Mouse (Mus musculus): ENCODE results near the gene Atrnl1. TPM values are rescaled to one million over a fixed set of nuclear protein-coding genes. Genes with fewer than 3 reads are reported as not detected.

The Atrnl1 gene
- total RNA-seq, 2 experiments from 2014 or later = 62.6 to 67.3 TPM

DNA sequence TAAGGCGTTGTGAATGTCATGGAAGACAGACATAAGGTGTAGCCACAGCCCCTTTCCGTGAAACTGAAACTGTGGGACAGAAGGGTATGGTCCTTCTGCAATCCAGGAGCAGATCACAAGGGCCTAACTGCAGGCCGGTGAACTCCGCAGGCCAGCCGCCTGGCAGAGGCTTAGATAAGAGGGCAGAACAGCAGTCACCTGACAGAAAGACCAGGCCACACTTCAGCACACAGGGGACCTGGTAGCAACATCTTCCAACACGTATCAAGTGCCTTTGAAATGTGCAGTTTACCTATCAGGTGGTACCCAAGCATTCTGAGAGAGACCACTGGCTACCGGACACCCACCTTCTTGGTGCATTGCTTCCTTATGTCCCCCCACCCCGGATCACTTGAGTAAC, 451.1 kb downstream of the Atrnl1 start:
- DNase-seq (ENCODE audit: extremely low spot score in 1 of 2, low spot score in 1 of 2) = no peak

DNA sequence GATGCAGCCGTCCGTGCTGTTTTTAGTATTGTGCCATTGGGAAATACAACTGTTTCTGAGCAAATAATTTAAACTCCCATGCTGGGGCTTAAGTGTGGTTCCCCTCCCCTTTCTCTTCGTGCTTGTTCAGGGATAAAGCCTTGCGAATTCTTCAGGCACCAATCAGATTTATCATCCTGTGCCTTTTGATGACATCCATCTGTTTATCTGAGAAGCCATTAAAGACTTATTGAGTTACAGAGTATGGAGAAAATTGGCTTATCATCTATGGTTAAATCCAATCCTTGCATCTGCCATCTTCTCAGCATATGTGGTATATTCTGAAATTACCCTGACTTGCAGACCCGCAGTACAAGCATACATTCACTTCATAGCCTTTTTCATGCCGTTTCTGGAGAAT, 452.7 kb downstream of the Atrnl1 start:
- DNase-seq (ENCODE audit: extremely low spot score in 1 of 2, low spot score in 1 of 2) = no peak

DNA sequence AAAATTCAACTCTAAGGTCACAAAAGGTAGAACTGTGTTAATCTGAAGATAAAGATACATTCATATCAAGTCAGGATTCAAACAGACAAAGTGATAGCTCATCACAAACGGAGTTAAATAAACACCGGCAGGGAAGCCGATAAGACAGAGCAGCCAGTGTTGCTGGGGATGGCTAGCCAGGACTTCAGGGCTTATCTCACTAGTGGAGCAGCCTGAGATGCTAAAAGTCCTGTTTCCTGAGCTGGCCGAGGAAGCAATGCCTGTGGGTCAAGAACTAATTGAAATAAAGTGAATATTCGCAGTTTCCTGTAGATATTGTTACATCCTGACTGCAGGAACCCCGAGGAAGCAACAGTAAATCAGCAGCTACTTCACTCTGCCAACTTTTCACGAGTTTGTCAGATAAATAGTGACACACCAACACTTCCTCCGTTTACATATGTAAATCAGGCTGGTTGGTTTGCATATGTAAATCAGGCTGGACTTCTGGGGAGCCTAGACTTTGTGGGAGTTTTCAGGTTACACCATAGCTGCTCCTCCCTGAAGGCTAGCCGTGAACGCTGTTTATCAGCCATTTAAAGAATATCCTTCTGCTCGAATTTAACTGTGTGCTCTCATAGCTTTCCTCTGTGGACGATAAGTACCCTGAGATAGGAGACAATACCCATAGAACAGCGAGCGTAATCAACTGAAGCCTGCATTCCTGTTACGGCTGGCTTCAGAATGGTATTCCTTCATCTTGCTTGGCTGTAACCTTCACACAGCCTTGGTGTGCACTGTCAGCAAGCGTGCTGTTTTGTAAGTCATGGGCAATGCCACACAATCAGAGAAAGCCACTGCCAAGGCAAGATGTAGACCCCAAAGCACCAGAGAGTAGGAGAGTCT, 453.5 kb downstream of the Atrnl1 start:
- DNase-seq (ENCODE audit: extremely low spot score in 1 of 2, low spot score in 1 of 2) = no peak

DNA sequence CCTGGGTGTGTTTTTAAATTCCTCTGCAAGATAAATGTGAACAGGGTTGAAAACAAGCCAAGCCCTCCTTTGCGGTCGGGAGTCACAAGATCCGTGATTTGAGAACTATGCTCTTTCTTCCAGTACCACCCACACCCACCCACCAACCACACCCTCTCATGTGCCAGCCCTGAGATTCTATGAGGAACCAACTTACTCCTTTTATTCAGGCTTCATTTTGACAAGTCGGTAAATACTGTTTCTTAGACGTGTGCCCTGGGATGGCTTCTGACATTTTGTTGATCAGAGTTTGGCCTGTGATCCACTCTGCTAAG, 454.1 kb downstream of the Atrnl1 start:
- no peak for DNase-seq (ENCODE audit: extremely low spot score in 1 of 2, low spot score in 1 of 2)

DNA sequence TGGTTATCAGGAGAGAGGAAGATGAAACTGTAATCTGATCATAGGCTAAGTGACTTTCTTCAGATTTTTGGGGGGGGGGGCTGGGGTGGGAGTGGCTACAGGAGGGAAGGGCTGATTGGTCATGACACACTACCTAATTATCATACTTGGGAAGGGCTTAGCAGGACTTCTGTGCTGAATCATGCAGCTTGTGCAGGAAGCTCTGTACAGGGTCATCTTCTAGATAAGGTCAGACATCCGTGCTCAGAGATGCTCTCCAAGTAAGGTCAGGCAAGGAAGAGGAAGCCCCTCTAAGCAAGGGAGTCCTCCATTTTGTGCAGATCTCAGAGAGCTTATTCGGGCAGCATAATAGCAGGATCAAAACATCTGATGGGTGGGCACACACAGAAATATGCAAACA, 454.7 kb downstream of the Atrnl1 start:
- no peak for DNase-seq (ENCODE audit: extremely low spot score in 1 of 2, low spot score in 1 of 2)

DNA sequence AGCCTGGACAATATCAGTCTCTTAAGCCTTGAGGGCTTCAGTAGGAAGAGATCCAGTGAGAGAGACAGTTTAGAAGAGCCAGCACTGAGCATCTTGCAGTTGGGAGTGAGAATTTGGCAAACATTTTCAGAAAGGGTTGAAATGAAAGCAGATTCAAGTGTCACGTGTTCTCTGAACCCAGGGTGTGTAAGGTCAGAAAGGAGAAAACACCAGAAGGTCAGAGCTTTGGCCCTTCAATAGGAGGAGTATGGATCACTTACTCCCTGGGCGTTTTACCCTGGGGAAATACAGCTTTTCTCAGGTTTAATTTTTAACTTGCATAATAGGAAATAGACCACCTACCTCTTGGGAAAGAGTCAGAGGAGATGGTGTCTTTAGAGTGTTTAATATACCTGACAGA, 457.3 kb downstream of the Atrnl1 start:
- no peak for DNase-seq (ENCODE audit: extremely low spot score in 1 of 2, low spot score in 1 of 2)

DNA sequence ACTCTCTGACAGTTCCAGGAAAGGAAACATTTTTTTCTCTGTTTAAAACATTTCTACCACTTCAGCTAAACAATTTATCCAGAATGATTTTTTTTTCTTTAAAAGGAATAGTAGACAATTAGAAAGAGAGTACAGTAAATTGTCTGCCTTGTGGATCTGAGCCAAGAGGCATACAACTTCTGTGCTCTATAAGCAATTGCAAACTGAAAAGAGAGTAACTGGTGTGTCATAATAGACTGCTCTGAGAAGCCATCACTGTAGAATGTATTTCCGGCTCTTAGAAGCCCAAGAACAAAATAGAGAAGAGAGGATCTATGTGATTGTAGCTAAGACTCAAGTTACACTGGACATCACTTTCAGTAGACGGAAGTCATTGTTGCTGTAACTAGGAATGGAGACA, 458.1 kb downstream of the Atrnl1 start:
- DNase-seq (ENCODE audit: extremely low spot score in 1 of 2, low spot score in 1 of 2) = no peak

DNA sequence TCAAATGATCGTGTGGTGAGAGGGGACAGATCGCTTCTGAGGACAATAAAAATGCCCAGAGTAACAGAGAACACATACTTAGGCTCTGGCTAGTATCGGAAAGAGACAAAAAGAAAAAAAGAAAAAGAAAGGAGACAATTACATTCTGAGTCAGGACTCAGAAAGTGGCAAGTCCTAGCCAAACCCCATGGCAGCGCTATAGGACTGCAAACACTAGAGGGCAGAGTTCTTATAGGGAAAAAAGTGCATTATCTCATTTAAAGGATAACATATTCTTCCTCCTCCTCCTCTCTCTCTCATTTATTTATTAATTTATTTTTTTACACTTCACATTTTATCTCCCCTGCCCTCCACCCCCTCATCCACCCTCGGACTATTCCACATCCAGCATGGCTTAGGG, 461.6 kb downstream of the Atrnl1 start:
- no peak for DNase-seq (ENCODE audit: extremely low spot score in 1 of 2, low spot score in 1 of 2)

DNA sequence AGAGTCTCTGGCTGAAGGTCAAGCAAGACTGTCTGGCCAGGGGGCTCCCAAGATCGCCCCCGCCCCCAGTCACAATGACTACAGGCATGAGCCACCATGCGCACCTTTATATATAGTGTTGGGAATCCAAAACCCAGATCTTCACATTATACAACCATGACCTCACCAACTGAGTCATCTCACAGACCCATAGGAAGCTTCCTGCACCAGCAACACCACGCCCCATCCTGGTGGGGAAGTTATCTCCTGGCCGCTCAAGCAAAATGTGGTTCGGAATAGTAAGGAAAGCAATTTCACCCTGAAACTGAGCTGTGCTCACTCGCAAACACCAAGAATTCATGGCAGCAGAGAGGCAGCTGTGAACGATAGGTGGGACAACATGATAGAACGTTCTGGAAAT, 462.0 kb downstream of the Atrnl1 start:
- no peak for DNase-seq (ENCODE audit: extremely low spot score in 1 of 2, low spot score in 1 of 2)

DNA sequence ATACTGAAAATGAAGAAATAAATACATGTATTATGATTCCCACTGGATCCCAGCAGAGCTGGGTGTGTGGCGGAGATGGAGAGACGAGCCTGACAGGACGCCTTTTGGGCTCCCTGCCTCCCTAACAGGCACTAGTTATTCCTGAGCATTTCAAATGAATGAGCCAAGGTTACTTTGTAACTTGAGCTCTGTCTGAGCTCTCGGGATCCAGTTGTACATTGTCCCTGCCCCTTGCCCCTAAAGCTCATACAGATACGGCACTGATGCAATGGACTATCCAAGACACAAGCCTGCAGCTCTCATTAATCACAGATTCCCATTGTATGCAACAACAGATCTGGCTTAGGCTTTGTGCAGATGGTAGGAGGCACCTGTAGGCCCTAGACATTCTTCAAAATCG, 464.4 kb downstream of the Atrnl1 start:
- DNase-seq (ENCODE audit: extremely low spot score in 1 of 2, low spot score in 1 of 2) = no peak

DNA sequence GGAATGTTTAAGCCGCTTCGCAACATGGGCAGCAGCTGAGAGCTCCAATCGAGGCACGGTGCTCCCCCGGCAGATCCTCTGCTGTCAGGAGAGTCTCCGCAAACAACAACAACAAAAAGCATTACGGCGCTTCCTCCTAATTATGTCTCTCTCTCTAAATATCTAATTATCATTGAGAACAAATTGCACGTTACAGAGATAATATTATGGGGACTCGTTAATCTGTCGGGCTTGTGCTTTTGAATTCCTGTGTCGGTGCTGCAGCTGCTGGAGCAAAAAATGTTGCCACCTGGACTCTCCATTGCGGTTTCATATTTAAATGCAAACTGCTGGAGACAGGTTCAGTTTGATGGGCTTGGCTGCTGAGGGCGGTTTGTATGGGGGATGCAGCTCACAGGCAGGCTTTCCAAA, 466.1 kb downstream of the Atrnl1 start:
- no peak for DNase-seq (ENCODE audit: extremely low spot score in 1 of 2, low spot score in 1 of 2)

DNA sequence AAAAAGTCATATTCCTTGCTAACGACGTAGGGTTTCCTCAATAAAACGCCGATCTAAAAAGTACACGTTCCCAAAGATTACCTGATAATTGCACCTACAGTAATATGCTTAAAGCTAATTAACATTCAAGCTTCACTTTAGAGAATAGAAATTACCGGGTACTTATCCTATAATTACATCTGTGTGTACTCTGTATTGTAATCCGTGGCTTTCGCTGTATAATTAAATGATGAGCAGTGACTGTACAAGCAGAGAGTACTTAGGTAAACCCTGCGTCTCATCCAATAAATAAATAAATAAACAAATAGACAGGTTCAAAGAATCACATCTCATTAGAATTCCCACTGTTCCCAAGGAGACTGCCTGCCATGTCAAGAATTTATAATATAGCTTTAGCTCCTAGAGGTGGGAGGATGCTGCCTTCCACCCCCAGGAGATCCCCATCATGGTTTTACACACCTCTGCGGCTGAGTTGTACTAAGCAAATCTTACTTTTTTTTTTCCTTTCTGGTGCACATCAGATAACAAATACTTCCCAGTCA, 466.8 kb downstream of the Atrnl1 start:
- no peak for DNase-seq (ENCODE audit: extremely low spot score in 1 of 2, low spot score in 1 of 2)

DNA sequence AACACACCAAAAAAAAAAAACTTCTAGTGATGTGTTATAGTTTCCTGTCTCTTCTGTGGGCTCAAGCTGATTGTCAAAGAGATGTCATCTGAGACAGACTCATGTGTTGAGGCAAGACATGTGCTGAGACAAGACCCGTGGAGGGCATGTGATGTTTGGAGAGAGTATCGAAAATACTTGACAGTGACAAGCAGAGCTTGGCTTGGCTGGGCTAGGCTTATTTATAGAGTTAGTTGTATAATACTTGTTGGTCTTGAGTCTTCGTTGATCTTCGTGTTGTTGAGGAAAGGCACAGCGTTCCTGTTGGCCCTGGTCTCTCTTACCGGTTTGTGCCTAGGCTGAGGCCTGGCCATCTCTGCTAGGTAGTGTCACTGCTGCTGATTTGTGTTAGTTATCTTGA, 469.3 kb downstream of the Atrnl1 start:
- no peak for DNase-seq (ENCODE audit: extremely low spot score in 1 of 2, low spot score in 1 of 2)

DNA sequence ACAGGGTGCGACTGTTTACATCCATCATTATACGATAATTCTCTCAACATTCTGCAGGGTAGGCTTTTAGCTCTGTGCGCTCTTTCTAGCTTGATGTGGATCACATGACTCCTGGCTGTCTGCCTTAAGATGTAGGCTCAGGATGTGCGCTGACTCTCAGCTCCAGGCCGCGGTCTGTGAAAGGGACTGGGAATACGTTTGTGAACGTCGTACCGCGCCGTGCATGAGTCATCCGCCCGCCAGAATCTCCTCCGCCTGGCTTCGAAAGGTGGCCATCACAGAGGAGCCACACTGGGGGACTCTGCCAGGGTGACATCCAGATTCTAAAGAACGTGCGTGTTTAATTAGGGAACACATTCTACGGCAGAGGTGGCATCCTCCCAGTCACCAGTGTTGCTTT, 471.9 kb downstream of the Atrnl1 start:
- DNase-seq (ENCODE audit: extremely low spot score in 1 of 2, low spot score in 1 of 2) = peak in 1 of 2 experiments; percentile 23

DNA sequence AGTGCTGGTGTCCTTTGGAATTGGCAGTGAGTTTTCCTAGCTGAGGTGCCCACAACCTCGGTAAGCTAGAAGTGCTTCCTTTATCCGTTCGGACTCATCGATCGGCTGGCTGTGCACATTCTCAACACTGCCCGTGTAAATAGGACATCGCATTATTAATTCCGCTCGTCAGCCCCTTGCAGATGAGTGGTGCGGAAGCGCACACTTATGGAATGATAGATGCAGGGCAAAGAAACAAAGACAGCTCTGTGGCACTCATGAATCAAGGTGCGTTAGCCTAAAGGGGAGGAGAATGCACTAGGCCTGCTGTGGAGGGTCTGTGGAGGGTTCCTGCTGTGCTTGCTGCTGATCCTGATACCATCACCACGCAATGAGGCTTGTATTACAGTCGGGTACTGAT, 474.0 kb downstream of the Atrnl1 start:
- DNase-seq (ENCODE audit: extremely low spot score in 1 of 2, low spot score in 1 of 2) = no peak

DNA sequence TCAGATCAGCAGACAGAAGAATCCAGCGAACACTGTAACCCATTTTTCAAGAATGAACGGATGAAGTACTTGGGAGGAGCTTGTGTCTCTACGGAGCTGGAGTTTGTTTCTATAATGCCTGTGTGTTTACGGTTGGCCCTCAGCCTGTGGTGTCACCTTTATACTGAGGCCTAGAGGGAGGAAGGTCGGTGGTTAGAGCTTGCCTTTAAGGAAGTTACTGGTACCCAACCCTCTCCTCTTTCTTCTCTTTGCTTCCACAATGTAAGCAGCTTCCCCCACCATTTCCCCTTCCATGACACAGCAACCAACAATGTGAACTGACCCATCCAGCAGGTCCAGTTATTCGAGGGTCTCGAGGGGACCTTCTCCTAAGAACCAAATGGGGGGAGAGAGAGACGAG, 475.9 kb downstream of the Atrnl1 start:
- DNase-seq (ENCODE audit: extremely low spot score in 1 of 2, low spot score in 1 of 2) = no peak

DNA sequence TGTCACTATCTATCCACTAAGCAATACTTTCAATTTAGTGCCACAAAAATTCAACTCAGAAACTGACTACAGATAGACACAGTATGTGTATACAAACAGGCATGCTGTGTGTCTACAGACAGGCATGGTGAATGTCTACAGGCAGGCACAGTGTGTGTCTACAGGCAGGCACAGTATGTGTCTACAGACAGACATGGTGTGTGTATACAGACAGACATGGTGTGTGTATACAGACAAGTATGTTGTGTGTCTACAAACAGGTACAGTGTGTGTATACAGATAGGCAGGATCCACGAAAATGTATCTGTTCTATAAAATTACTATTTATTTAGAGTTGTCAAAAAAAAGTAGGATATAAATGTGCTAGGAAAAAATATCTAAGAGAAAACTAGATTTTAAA, 477.1 kb downstream of the Atrnl1 start:
- DNase-seq (ENCODE audit: extremely low spot score in 1 of 2, low spot score in 1 of 2) = no peak

DNA sequence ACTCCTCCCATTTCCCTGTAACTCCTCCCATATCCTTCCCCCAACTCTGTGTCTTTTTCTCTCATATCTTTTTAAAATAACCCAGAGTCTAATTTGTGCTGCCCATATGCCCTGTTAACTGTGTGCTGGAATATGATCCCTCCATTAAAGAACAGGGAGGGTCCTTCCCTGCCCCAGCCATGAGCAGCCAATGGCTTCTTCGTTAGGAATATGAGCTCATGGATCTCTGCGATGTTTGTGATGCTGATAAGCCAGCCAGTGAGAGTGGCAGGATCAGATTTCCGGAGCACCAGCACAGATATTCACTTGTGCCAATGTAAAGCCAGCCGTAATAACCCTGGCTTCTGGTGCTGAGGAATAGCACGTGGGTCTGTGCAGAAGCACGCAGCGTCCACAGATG, 477.6 kb downstream of the Atrnl1 start:
- no peak for DNase-seq (ENCODE audit: extremely low spot score in 1 of 2, low spot score in 1 of 2)

DNA sequence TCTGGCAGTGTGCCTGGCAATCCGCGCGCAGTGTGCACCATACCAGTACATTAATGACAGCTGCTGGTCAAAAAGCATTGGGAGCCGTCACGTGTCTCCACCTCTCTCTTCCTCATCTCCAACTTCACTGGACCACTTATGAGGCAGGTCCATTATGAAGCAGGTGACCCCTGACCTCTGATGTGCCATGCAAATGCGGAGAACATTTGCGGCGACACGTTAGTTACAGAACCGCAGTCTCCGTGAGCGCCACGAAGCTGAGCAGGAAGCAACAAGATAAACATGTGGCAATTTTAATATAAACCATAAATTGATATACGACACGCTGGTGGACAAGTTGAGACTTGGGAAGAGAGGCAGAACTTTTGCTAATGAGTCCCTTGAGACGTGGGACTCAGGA, 481.1 kb downstream of the Atrnl1 start:
- DNase-seq (ENCODE audit: extremely low spot score in 1 of 2, low spot score in 1 of 2) = no peak

DNA sequence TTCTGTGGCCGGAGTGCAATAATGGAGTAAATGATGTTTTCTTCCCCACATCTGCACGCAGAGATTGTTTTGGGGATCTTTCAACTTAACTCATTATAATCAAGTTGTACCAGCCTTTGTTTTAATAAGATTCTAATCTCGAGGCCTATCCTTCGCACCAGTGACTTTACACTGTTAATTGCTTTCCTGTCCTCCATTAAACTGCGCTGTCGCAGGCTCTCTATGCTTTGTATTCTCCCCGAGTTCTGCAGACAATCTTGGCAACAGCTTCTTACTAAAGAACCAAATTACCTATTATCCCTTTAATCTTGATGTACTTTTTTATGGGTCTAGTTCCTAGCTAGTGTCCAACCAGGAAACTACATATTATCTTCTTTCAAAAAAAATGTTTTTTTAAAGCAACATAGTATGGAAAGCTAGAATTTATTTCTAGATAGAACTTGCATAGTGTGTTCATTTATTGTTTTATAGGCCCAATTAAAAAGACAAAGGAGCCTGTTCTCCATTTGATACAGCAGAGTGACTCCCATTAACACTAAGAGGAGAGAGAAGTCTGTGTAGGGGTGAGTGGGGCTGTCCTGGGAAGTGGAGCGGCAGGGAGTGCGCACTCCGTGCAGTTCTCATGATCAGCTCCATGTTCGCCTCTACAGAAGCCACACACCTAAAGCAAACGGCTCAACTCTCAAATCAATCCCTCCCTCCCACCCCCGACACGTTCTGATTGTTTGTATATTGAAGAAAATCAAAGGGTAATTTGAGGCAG, 484.1 kb downstream of the Atrnl1 start:
- DNase-seq (ENCODE audit: extremely low spot score in 1 of 2, low spot score in 1 of 2) = no peak

DNA sequence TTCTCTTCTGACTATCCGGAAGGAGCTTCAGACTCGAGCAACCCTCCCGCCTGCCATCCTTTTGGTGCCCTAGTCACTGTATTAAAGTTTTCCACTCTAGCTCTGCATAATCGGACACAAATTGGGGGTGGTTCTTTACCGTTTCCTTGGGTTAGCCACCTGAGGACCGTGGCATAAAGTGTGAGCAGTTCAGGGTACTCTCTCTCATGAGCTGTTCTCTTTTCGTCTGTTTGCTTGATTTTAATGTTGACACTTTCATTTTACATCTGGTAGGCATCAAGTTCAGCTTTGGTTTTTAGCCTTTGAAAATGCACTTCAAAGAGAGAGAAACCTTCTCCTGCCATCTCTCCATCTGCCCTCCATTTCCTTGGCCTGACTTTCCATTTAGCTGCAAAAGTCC, 484.9 kb downstream of the Atrnl1 start:
- no peak for DNase-seq (ENCODE audit: extremely low spot score in 1 of 2, low spot score in 1 of 2)

DNA sequence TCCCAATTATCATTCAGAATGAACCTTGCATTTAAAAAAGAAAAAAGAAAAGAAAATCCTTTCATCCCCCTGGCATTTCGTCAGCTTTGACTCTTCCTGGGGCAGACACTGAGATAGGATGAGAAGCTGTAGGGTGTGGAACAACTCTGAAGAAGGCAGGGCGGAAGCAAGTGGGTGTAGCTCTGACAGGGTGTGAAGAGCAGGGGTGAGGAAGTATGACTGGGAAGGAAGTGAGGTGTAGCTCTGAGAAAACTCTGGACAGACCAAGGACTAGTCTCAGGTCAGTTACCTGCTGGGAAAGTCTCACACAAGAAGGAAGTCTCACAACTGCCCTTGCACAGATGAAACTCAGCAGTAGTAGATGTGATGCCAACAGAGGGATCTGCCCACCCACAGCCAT, 486.4 kb downstream of the Atrnl1 start:
- no peak for DNase-seq (ENCODE audit: extremely low spot score in 1 of 2, low spot score in 1 of 2)

Measured in layer of hippocampus, postnatal 25 days (tissue).